Mouse (Mus musculus): ENCODE measurements around the gene Azin2. TPM values are rescaled to one million over a fixed set of nuclear protein-coding genes. Genes with fewer than 3 reads are reported as not detected.

Azin2 gene
- polyA plus RNA-seq, 1 experiment, result 5.3 TPM

- no peak for DNase-seq (ENCODE audit: low read depth in 1 of 2, low spot score in 2 of 2)
- H3K4me1 ChIP-seq (ENCODE audit: control insufficient read depth, insufficient read depth, insufficient read length), result no peaks in the 10 kb centered on the region
- peaks cover 27% of the 10 kb centered on the region for H3K36me3 ChIP-seq (ENCODE audit: control insufficient read depth, insufficient read depth, low read length)
- no peak overlapping the region for H3K4me3 ChIP-seq (ENCODE audit: extremely low read depth, insufficient read depth, insufficient read length)
- no peaks in the 10 kb centered on the region for H3K27me3 ChIP-seq (ENCODE audit: control insufficient read depth, insufficient read depth, low read length)
- TF ChIP-seq POLR2A (IDR thresholded peaks at IDR 0.05; ENCODE audit: low read depth, low read length) (no peak), CTCF (IDR thresholded peaks at IDR 0.05; ENCODE audit: extremely low read depth, insufficient read depth, insufficient read length, insufficient replicate concordance) (no peak)
- H3K27ac ChIP-seq (ENCODE audit: insufficient read depth, low read length), result no peak overlapping the region
- WGBS, result 90% methylated on average over 3 of the region's 3 CpGs
Observed at GRCm38 (mm10) chr4:129000786-129001185, 38.5 kb upstream of the Azin2 start.

- Histone ChIP-seq H3K4me3 (ENCODE audit: extremely low read depth, insufficient read depth, insufficient read length) (no peak overlapping the region), H3K27me3 (ENCODE audit: control insufficient read depth, insufficient read depth, low read length) (no peaks in the 10 kb centered on the region), H3K4me1 (ENCODE audit: control insufficient read depth, insufficient read depth, insufficient read length) (peaks cover 10% of the 10 kb centered on the region; the same call in 1 of the 2 replicates), H3K36me3 (ENCODE audit: control insufficient read depth, insufficient read depth, low read length) (peaks cover 21% of the 10 kb centered on the region), H3K27ac (ENCODE audit: insufficient read depth, low read length) (no peak overlapping the region)
- DNase-seq (ENCODE audit: low read depth in 1 of 2, low spot score in 2 of 2), result no peak
- TF ChIP-seq CTCF (IDR thresholded peaks at IDR 0.05; ENCODE audit: extremely low read depth, insufficient read depth, insufficient read length, insufficient replicate concordance) (no peak), POLR2A (IDR thresholded peaks at IDR 0.05; ENCODE audit: low read depth, low read length) (no peak)
- 88% methylated on average over 8 of the region's 8 CpGs for WGBS
Observed at GRCm38 (mm10) chr4:128998401-128998800, 36.2 kb upstream of the Azin2 start.

GRCm38 (mm10) chr4:128997258-128997657, 35.0 kb upstream of the Azin2 start:
- Histone ChIP-seq H3K4me1 (ENCODE audit: control insufficient read depth, insufficient read depth, insufficient read length) (peaks cover 10% of the 10 kb centered on the region; the same call in 1 of the 2 replicates), H3K27me3 (ENCODE audit: control insufficient read depth, insufficient read depth, low read length) (no peaks in the 10 kb centered on the region), H3K27ac (ENCODE audit: insufficient read depth, low read length) (no peak overlapping the region), H3K4me3 (ENCODE audit: extremely low read depth, insufficient read depth, insufficient read length) (no peak overlapping the region), H3K36me3 (ENCODE audit: control insufficient read depth, insufficient read depth, low read length) (peaks cover 15% of the 10 kb centered on the region)
- DNase-seq (ENCODE audit: low read depth in 1 of 2, low spot score in 2 of 2), result no peak
- no peak for TF ChIP-seq CTCF (IDR thresholded peaks at IDR 0.05; ENCODE audit: extremely low read depth, insufficient read depth, insufficient read length, insufficient replicate concordance)
- TF ChIP-seq POLR2A (IDR thresholded peaks at IDR 0.05; ENCODE audit: low read depth, low read length), result no peak
- WGBS, result 76% methylated on average over 8 of the region's 8 CpGs

GRCm38 (mm10) chr4:128995238-128995637, 33.0 kb upstream of the Azin2 start:
- Histone ChIP-seq H3K27me3 (ENCODE audit: control insufficient read depth, insufficient read depth, low read length) (no peaks in the 10 kb centered on the region), H3K4me1 (ENCODE audit: control insufficient read depth, insufficient read depth, insufficient read length) (peaks cover 10% of the 10 kb centered on the region; the same call in 1 of the 2 replicates), H3K27ac (ENCODE audit: insufficient read depth, low read length) (no peak overlapping the region), H3K4me3 (ENCODE audit: extremely low read depth, insufficient read depth, insufficient read length) (no peak overlapping the region), H3K36me3 (ENCODE audit: control insufficient read depth, insufficient read depth, low read length) (peaks cover 8% of the 10 kb centered on the region)
- 74% methylated on average over 7 of the region's 7 CpGs for WGBS
- no peak for DNase-seq (ENCODE audit: low read depth in 1 of 2, low spot score in 2 of 2)
- TF ChIP-seq POLR2A (IDR thresholded peaks at IDR 0.05; ENCODE audit: low read depth, low read length), result no peak
- no peak for TF ChIP-seq CTCF (IDR thresholded peaks at IDR 0.05; ENCODE audit: extremely low read depth, insufficient read depth, insufficient read length, insufficient replicate concordance)

GRCm38 (mm10) chr4:128993675-128994074, 31.4 kb upstream of the Azin2 start:
- no peak for DNase-seq (ENCODE audit: low read depth in 1 of 2, low spot score in 2 of 2)
- peaks cover 3% of the 10 kb centered on the region; the same call in 1 of the 2 replicates for H3K36me3 ChIP-seq (ENCODE audit: control insufficient read depth, insufficient read depth, low read length)
- peak overlapping the region; percentile 93 for H3K4me3 ChIP-seq (ENCODE audit: extremely low read depth, insufficient read depth, insufficient read length)
- H3K27me3 ChIP-seq (ENCODE audit: control insufficient read depth, insufficient read depth, low read length), result no peaks in the 10 kb centered on the region
- peak overlapping the region; percentile 53; the same call in 1 of the 2 replicates for H3K27ac ChIP-seq (ENCODE audit: insufficient read depth, low read length)
- TF ChIP-seq POLR2A (IDR thresholded peaks at IDR 0.05; ENCODE audit: low read depth, low read length), result no peak
- TF ChIP-seq CTCF (IDR thresholded peaks at IDR 0.05; ENCODE audit: extremely low read depth, insufficient read depth, insufficient read length, insufficient replicate concordance), result no peak
- 1% methylated on average over 12 of the region's 12 CpGs for WGBS
- H3K4me1 ChIP-seq (ENCODE audit: control insufficient read depth, insufficient read depth, insufficient read length), result peaks cover 10% of the 10 kb centered on the region; the same call in 1 of the 2 replicates

- no peaks in the 10 kb centered on the region for H3K27me3 ChIP-seq (ENCODE audit: control insufficient read depth, insufficient read depth, low read length)
- WGBS, result under 1% methylated on average over 49 of the region's 49 CpGs
- H3K27ac ChIP-seq (ENCODE audit: insufficient read depth, low read length), result peak overlapping the region; percentile 53; the same call in 1 of the 2 replicates
Observed at GRCm38 (mm10) chr4:128993025-128993662, 30.9 kb upstream of the Azin2 start.

GRCm38 (mm10) chr4:128992176-128992575, 29.9 kb upstream of the Azin2 start:
- TF ChIP-seq CTCF (IDR thresholded peaks at IDR 0.05; ENCODE audit: extremely low read depth, insufficient read depth, insufficient read length, insufficient replicate concordance) (no peak), POLR2A (IDR thresholded peaks at IDR 0.05; ENCODE audit: low read depth, low read length) (no peak)
- 86% methylated on average over 3 of the region's 3 CpGs for WGBS
- no peak overlapping the region for H3K27ac ChIP-seq (ENCODE audit: insufficient read depth, low read length)
- no peak for DNase-seq (ENCODE audit: low read depth in 1 of 2, low spot score in 2 of 2)
- H3K36me3 ChIP-seq (ENCODE audit: control insufficient read depth, insufficient read depth, low read length), result peaks cover 3% of the 10 kb centered on the region; the same call in 1 of the 2 replicates
- H3K27me3 ChIP-seq (ENCODE audit: control insufficient read depth, insufficient read depth, low read length), result no peaks in the 10 kb centered on the region
- peaks cover 10% of the 10 kb centered on the region; the same call in 1 of the 2 replicates for H3K4me1 ChIP-seq (ENCODE audit: control insufficient read depth, insufficient read depth, insufficient read length)
- no peak overlapping the region for H3K4me3 ChIP-seq (ENCODE audit: extremely low read depth, insufficient read depth, insufficient read length)

More at GRCm38 (mm10) chr4:128993025-128993662, 30.9 kb upstream of the Azin2 start:
- TF ChIP-seq CTCF (IDR thresholded peaks at IDR 0.05; ENCODE audit: extremely low read depth, insufficient read depth, insufficient read length, insufficient replicate concordance) (no peak), POLR2A (IDR thresholded peaks at IDR 0.05; ENCODE audit: low read depth, low read length) (peak; percentile 39; the same call in 1 of the 2 replicates)
- Histone ChIP-seq H3K4me3 (ENCODE audit: extremely low read depth, insufficient read depth, insufficient read length) (peak overlapping the region; percentile 93), H3K4me1 (ENCODE audit: control insufficient read depth, insufficient read depth, insufficient read length) (peaks cover 10% of the 10 kb centered on the region; the same call in 1 of the 2 replicates), H3K36me3 (ENCODE audit: control insufficient read depth, insufficient read depth, low read length) (peaks cover 3% of the 10 kb centered on the region; the same call in 1 of the 2 replicates)
- peak; percentile 86 to 95 for DNase-seq (ENCODE audit: low read depth in 1 of 2, low spot score in 2 of 2)
